Mouse (Mus musculus): ENCODE results near the gene Ostm1.

- no peak for TF ChIP-seq POLR2A (IDR thresholded peaks at IDR 0.05; ENCODE audit: low read depth, low read length)
- TF ChIP-seq CTCF (IDR thresholded peaks at IDR 0.05; ENCODE audit: borderline replicate concordance, insufficient read depth, low read length), result no peak
These were observed 30.2 kb downstream of the Ostm1 start for GRCm38 (mm10) chr10:42613639-42614381.

Measured in embryonic fibroblast, embryonic 13.5 days (primary cell).